Mouse (Mus musculus) adrenal gland (tissue): ENCODE data around the gene Tmem95.

Source experiments
- intact Hi-C: fragments of 180-260 bp; cut with DNase I; formaldehyde crosslinking; loops from one replicate; pipeline ENCODE4 v1.15.1; 2025
- microRNA-seq, 2 experiments: library from miRNA; unstranded; fragments of <30 nt; microRNA quantifications; one replicate each; pipeline ENCODE4; 2019

The Tmem95 gene

GRCm38 (mm10) chr11:69849128-69849527 is 28.7 kb downstream of the Tmem95 start:
- intact Hi-C loops: no loop called here

GRCm38 (mm10) chr11:69848021-69848420 is 29.8 kb downstream of the Tmem95 start:
- intact Hi-C loops: no loop called here

- intact Hi-C loops: no loop called here
These were observed 30.8 kb downstream of the Tmem95 start for GRCm38 (mm10) chr11:69846738-69847688.

- intact Hi-C loops: no loop called here
These were observed 31.6 kb downstream of the Tmem95 start, which contains the start of gene Plscr3 for GRCm38 (mm10) chr11:69846198-69846680. Gene Plscr3, plus strand, starts transcription at chr11:69846376.

GRCm38 (mm10) chr11:69838714-69839104 is 39.1 kb downstream of the Tmem95 start:
- intact Hi-C loops: loop anchor here (5.0 kb wide), 1 partner anchor 36 kb away; the partner anchor contains the start of gene Fgf11

- intact Hi-C loops: loop anchor here (5.0 kb wide), 1 partner anchor 36 kb away; the partner anchor contains the start of gene Fgf11
These were observed 39.7 kb downstream of the Tmem95 start, which contains the start of gene Tmem256 for GRCm38 (mm10) chr11:69837952-69838713. Gene Tmem256, plus strand, starts transcription at chr11:69838514.

GRCm38 (mm10) chr11:69837604-69837951 is 40.2 kb downstream of the Tmem95 start, which contains the start of gene Nlgn2:
Gene Nlgn2, minus strand, starts transcription at chr11:69837784.
- intact Hi-C loops: loop anchor here (5.0 kb wide), 1 partner anchor 35 kb away; the partner anchor contains the start of gene Fgf11

- intact Hi-C loops: loop anchor here (5.0 kb wide), 1 partner anchor 35 kb away; the partner anchor contains the start of gene Fgf11
These were observed 40.9 kb downstream of the Tmem95 start for GRCm38 (mm10) chr11:69836703-69837576.

- intact Hi-C loops: loop anchor here (5.0 kb wide), 1 partner anchor 34 kb away; the partner anchor contains the start of gene Fgf11
These were observed 41.9 kb downstream of the Tmem95 start for GRCm38 (mm10) chr11:69835966-69836335.

- intact Hi-C loops: loop anchor here (5.0 kb wide), 1 partner anchor 33 kb away; the partner anchor contains the start of gene Fgf11
These were observed 42.4 kb downstream of the Tmem95 start for GRCm38 (mm10) chr11:69835326-69835965.

DNA sequence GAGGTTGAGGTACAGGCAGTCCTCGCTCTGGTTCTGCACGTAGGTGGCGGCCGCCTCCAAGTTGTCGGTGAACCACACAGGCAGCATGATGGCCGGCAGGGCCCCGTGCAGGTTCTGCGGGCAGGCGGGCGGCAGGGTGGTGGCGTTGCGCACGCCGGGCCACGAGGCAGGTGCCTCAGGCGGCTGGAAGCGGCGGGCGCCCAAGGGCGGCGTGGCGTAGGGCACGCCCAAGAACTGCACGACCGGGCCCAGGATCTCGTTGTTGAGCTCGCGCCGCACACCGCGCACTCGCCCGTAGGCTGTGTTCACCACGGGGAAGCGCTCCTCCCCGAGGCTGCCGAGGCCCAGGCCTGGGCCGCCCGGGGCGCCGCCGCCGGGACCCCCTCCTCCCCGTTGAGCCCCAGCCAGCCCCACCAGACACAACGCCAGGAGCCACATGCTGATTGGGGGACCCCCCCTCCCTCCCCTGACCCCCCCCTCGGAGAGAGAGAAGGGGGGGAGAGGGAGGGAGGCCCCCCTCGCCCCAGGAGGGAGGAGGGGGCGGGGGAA is 43.7 kb downstream of the Tmem95 start:
- intact Hi-C loops: no loop called here

- intact Hi-C loops: no loop called here
These were observed 44.3 kb downstream of the Tmem95 start for GRCm38 (mm10) chr11:69833554-69833953.

GRCm38 (mm10) chr11:69828832-69829231 is 49.0 kb downstream of the Tmem95 start:
- intact Hi-C loops: no loop called here

Small RNA genes lying within 50 kb of the gene (microRNA-seq; reads per million reads assigned to microRNA genes)
- gene Mir6924: 0 reads per million in 2 experiments
